Mouse (Mus musculus): ENCODE measurements around the gene Gsdmc4. TPM values are rescaled to one million over a fixed set of nuclear protein-coding genes. Genes with fewer than 3 reads are reported as not detected.
"Not testable (repeated sequence)": the region's sequence is repeated elsewhere in the genome, so short reads cannot be mapped to it uniquely, and the experiment has no call there.

Gene Gsdmc4
- polyA plus RNA-seq, 1 experiment from 2014 or later, result not detected

DNA sequence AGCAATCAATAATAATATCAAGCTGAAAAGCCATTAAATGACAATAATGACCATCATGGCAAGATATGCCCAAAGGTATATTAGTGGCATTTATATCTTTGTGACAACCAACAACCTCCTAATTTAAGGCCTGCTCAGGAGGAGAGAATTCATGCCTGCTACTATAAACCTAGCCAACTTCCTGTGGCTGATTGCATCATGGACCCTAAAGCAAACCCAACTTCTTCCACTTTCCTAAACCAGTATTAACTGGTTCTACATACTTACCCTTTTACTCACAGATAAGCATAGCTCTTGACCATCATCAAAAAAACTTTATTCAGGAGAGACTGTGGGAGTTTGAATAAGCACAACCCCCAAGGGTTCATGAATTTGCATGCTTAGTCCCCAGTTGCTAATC lies 35.9 kb downstream of the Gsdmc4 start:
- not testable (repeated sequence) for H3K36me3 ChIP-seq (replicated peaks; ENCODE audit: control insufficient read depth, insufficient read depth); H3K9ac ChIP-seq

DNA sequence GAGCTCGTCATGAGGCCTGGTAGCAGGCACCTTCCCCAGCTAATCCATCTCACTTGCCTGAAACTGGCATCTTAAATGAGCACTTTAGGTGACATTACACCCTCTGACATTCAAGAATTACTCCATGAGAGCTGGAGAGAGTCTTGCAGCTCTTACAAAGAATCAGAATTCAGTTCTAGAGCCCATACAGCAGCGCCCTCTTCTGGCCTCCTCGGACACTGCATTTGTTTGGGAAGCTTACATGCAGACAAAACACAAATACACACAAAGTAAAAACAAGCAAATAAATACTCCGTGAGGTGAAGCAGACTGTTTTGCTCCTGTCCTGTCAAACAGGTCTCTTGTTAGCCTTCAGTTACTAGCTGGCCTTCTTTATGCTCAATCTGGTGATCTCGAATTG lies 50.1 kb downstream of the Gsdmc4 start:
- not testable (repeated sequence) for H3K36me3 ChIP-seq (replicated peaks; ENCODE audit: control insufficient read depth, insufficient read depth); H3K4me2 ChIP-seq (replicated peaks); H3K4me1 ChIP-seq (replicated peaks; ENCODE audit: control insufficient read depth, insufficient read depth, low read length); H3K4me3 ChIP-seq (replicated peaks; ENCODE audit: low read length); ATAC-seq (ENCODE audit: low FRiP score); H3K9me3 ChIP-seq (ENCODE audit: control insufficient read depth, low read length); H3K27ac ChIP-seq; H3K27me3 ChIP-seq (ENCODE audit: control insufficient read depth, insufficient read depth, low read length); H3K9ac ChIP-seq
- 46% methylated on average over 5 of the region's 5 CpGs for WGBS
- peak; percentile 35 for DNase-seq (ENCODE audit: low spot score)

More for the DNA sequence above, 35.9 kb downstream of the Gsdmc4 start:
- H3K27me3 ChIP-seq (ENCODE audit: control insufficient read depth, insufficient read depth, low read length); H3K9me3 ChIP-seq (ENCODE audit: control insufficient read depth, low read length); DNase-seq (ENCODE audit: low spot score); H3K27ac ChIP-seq; ATAC-seq (ENCODE audit: low FRiP score); H3K4me3 ChIP-seq (replicated peaks; ENCODE audit: low read length); H3K4me1 ChIP-seq (replicated peaks; ENCODE audit: control insufficient read depth, insufficient read depth, low read length); H3K4me2 ChIP-seq (replicated peaks): not testable (repeated sequence)

Other genes starting within 250 kb of the Gsdmc4 start
- not detected in 2 replicates for gene Gsdmc2, start 67.1 kb downstream of the Gsdmc4 start, polyA plus RNA-seq (2014; fragmentation: Nextera tagmentation; extraction: Ambion mirVana)
- not detected in 2 replicates for gene Gsdmc3, start 33.7 kb downstream of the Gsdmc4 start, polyA plus RNA-seq (2014; fragmentation: Nextera tagmentation; extraction: Ambion mirVana)
- 164 and 176 TPM in 2 replicates for gene Fam49b, start 148.2 kb upstream of the Gsdmc4 start, polyA plus RNA-seq (2014; fragmentation: Nextera tagmentation; extraction: Ambion mirVana)

Data from hindbrain, embryonic 14.5 days (tissue).